Mouse (Mus musculus) heart, postnatal 25 days (tissue): ENCODE measurements at regions not wholly inside any gene's neighbourhood (a gene's known extent, or its start where the extent isn't known, plus 50 kb on each side); places are given as distances from the start of the nearest gene placed in this dataset.

Experiments used
- DNase-seq: peaks from one replicate; pipeline ENCODE4 v3.0.0; 2022; ENCODE audit warnings: low spot score
- intact Hi-C: fragments of 180-260 bp; cut with DNase I; formaldehyde crosslinking; loops from one replicate; pipeline ENCODE4 v1.15.1; 2025

GRCm38 (mm10) chr6:116986266-116987000 is 181.9 kb upstream of the Cxcl12 start:
- intact Hi-C loops: no loop called here

GRCm38 (mm10) chr6:116987243-116987642 is 181.1 kb upstream of the Cxcl12 start:
- intact Hi-C loops: no loop called here
- DNase-seq: no peak

More at GRCm38 (mm10) chr6:116986266-116987000, 181.9 kb upstream of the Cxcl12 start:
- no peak for DNase-seq

GRCm38 (mm10) chr6:116998948-116999682 is 169.2 kb upstream of the Cxcl12 start:
- no peak for DNase-seq

GRCm38 (mm10) chr6:116999940-117000339 is 168.4 kb upstream of the Cxcl12 start:
- DNase-seq: no peak
- intact Hi-C loops: no loop called here

More at GRCm38 (mm10) chr6:116998948-116999682, 169.2 kb upstream of the Cxcl12 start:
- intact Hi-C loops: no loop called here

GRCm38 (mm10) chr6:117000951-117001725 is 167.2 kb upstream of the Cxcl12 start:
- intact Hi-C loops: no loop called here
- no peak for DNase-seq

- intact Hi-C loops: no loop called here
- DNase-seq: no peak
Measured at GRCm38 (mm10) chr6:117012621-117013020, 155.7 kb upstream of the Cxcl12 start.

GRCm38 (mm10) chr6:117015461-117015860 is 152.9 kb upstream of the Cxcl12 start:
- no peak for DNase-seq
- intact Hi-C loops: no loop called here

GRCm38 (mm10) chr6:117021851-117022250 is 146.5 kb upstream of the Cxcl12 start:
- intact Hi-C loops: no loop called here
- no peak for DNase-seq

GRCm38 (mm10) chr6:117032042-117032746 is 136.1 kb upstream of the Cxcl12 start:
- DNase-seq: no peak
- intact Hi-C loops: no loop called here

GRCm38 (mm10) chr6:117043744-117044143 is 124.6 kb upstream of the Cxcl12 start:
- DNase-seq: no peak
- intact Hi-C loops: no loop called here

- no peak for DNase-seq
- intact Hi-C loops: no loop called here
Measured at GRCm38 (mm10) chr6:117049459-117050010, 118.8 kb upstream of the Cxcl12 start.

GRCm38 (mm10) chr6:117060688-117061087 is 107.6 kb upstream of the Cxcl12 start:
- no peak for DNase-seq
- intact Hi-C loops: no loop called here

GRCm38 (mm10) chr6:117067541-117068305 is 100.6 kb upstream of the Cxcl12 start:
- intact Hi-C loops: no loop called here
- DNase-seq: no peak

GRCm38 (mm10) chr6:117071311-117071710 is 97.0 kb upstream of the Cxcl12 start:
- DNase-seq: no peak
- intact Hi-C loops: no loop called here

- intact Hi-C loops: no loop called here
- no peak for DNase-seq
Measured at GRCm38 (mm10) chr6:117071857-117072256, 96.5 kb upstream of the Cxcl12 start.

GRCm38 (mm10) chr6:117079500-117079899 is 88.8 kb upstream of the Cxcl12 start:
- intact Hi-C loops: no loop called here

GRCm38 (mm10) chr6:117080973-117081372 is 87.4 kb upstream of the Cxcl12 start:
- intact Hi-C loops: loop anchor here (5.0 kb wide), 1 partner anchor 86 kb away; the partner anchor contains the start of gene Cxcl12
- DNase-seq: no peak

More at GRCm38 (mm10) chr6:117079500-117079899, 88.8 kb upstream of the Cxcl12 start:
- DNase-seq: no peak

- intact Hi-C loops: loop anchor here (5.0 kb wide), 1 partner anchor 83 kb away; the partner anchor contains the start of gene Cxcl12
Measured at GRCm38 (mm10) chr6:117084211-117084610, 84.1 kb upstream of the Cxcl12 start.

More at GRCm38 (mm10) chr6:117084211-117084610, 84.1 kb upstream of the Cxcl12 start:
- no peak for DNase-seq
